Mouse (Mus musculus) frontal cortex, adult 2 months (tissue): Measurements from ENCODE around the gene Fdps. TPM values are rescaled to one million over a fixed set of nuclear protein-coding genes. Genes with fewer than 3 reads are reported as not detected.
A peak's percentile ranks its signal among the peaks of the same experiment; 100 is the strongest.

Experiments
- DNase-seq, 2 experiments: peaks; one replicate each; pipeline ENCODE4 v3.0.0; 2022; ENCODE audit warnings: low spot score in 1 of 2; ENCODE audit errors: extremely low spot score in 1 of 2
- polyA plus RNA-seq: library from polyadenylated mRNA; depleted of rRNA; stranded (reverse); fragments of >200 nt; gene quantifications from 2 replicates; pipeline ENCODE4 v1.2.3, GENCODE M21; 2012; rRNA removed

Fdps gene
- polyA plus RNA-seq = 97.5 and 98.5 TPM in 2 replicates

DNA sequence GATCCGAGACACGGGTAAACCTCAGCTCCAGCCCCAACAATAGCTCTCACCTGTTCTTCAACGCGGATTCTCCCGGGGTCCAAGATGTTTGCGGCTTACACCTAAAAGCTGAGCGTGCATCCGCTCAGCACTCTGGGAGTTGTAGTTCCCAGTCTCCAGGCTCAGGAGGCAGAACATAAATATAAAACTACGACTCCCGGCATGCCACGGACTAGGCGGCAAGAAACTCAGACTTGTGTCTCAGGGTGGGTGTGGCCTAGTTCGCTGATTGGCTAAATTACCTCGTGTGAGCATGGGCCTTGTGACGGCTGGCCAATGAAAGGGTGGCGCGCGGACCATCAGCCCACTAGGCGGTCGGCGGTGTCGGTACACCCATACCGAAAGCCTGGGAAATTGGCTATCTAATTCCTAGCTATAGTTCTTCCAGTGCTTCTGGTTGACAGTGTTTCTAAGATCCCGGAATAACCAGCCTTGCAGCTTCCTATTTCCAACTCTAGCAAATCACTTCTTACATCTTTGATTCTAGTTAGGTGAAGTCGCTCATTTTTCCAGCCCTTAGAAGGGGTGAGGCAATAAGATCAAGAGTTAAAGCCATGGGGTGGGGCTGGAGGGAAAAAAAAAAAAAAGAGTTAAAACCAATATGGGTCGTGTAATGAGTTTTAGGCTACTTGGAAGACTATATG is at the start of gene Fdps:
TSS of gene Fdps (minus strand) at position 148 of the 683 bp plus-strand sequence.
- peak; percentile 98 to 99 for DNase-seq

DNA sequence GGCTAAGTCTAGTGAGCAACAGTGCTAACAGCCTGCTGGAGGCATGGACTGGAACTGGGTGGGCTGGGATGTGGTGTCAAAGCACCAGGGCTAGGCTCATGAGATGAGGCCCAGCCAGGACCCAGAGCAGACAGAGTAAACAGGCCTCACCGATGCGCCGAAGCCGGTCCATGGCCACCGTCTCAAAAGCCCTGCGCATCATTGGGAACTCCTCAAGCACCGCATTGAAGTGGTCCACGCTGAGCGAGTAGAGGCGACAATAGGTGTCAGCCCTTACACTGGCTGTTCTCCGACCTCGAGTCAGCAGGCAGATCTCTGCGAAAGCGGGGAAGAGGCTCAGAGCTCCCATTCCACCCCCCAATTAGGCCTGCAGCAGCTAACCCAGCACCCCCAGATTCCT is 46.8 kb upstream of the Fdps start:
- no peak for DNase-seq

DNA sequence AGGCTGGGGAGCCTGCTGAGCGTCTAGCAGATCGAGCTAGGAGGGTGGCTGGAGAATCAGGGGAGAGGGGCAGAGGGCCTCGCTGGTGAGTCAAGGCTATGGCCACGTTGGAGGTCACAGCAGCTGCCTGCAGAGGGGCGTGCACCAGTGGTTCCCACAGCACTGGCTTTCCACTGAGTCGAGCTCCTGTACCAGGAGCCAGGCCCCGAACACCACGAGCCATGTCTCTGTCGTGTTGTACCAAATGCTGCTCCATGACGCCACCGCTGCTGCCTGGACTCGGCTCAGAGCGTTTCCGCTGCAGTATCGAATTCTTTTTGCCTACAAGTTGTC is 46.2 kb upstream of the Fdps start:
- no peak for DNase-seq

DNA sequence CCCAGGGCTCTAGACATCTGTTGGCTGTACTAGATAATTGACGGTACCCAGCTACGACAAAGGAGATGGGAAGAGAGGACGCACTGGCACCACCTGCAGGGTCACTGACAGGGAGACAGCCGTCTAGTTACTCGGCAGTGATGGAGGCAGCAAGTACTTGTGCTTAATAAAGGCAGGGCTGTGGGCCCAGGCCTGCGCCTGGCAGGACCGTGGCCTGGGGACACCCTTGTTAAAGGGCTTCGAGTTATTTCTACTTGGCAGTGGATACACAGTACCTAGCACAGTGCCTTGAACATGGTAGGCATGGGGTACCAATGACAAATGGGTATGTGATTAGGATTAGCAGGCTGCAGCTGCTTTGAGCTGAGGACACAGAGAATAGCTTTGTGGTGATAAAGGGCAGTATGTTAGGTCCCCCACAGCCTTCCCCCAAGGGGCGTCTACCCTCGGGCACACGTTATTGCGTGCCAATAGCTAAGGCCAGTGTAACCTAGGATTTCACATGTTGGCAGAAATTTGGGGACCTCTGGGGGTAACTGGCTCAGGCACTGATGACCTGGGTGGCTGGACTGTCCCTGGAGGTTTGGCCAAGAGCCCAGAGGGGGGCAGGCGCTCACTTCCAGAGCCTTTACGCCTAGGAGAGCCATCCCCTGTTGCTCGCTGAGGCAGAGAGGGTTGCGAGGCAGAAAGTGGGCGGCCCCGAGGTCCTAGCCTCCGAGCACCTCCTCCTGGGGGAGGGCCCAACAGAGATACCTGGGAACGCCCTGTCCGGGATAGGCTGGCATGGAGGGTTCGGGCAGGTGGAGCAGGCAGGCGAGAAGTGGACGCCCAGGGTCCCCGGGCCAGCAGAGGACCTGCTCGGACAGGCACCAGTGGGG is 45.6 kb upstream of the Fdps start:
- DNase-seq = no peak

DNA sequence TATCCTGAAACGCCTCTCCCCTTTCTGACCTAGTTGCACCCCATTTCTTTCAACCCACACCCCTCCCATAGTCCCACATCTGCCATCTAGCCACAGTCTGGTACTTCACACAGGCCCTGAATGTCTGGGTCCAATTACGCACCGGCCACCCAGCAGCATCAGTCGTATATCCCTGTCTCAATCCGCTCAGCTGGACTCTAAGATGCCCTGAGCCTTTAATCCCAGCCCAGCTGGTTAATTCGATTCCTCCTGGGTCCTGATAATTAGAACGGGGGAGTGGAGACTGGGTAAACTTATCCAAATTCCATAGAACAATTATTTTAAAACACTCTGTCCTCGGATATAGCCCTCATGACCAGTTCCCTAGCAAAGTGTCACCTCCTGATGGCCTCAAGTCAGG is 43.8 kb upstream of the Fdps start:
- DNase-seq = no peak

DNA sequence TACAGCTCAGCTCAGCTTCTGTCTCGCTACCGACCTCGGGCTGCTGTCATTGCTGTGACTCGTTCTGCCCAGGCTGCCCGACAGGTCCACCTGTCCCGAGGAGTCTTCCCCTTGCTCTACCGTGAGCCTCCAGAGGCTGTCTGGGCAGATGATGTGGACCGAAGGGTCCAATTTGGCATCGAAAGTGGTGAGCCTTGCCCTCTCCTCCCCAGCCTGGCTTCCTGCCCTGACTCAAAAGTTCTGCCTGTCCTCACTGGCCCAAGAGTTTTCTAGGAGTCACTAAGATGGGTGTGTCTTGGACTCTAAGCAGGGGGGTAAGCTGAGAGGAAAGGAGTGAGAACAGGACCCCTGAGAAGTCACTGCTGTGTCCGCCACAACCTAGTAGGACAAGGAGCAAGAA is 43.1 kb upstream of the Fdps start:
- no peak for DNase-seq

DNA sequence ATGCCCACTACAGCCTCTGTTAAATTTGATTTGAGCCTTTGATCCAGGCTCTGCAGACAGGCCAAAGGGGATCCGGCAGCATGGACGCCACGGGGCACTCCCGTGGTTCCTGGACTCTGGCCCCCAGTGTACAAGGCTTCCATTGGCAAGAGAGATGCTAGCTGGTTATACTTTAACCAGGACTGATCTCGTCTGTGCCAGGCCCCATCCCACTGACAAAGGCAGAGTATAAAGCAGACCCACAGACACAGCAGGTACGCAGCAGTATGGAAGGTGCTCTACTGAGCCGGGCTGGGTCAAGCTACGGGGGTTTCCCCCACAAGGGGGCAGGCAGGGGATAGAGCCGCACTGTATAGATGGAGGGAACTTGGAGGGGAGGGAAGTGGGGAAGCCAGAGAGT is 34.6 kb upstream of the Fdps start:
- no peak for DNase-seq

DNA sequence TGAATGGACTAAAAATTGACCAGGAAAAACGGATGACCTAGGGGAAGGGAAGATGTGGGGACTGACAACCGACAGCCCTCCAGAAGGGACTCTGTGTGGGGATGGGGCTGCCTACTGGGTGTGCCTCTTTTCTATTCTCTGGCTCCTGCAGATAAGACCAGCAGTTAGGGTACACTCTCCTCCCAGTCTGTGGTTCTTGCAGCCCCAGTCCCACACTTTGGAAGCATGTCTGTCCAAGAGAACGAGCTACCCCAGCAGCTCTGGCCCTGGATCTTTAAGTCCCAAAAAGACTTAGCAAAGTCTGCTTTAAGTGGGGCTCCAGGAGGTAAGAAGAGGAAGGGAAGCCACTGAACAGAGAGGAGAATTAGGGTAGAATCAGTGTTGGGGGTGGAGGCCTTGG is 34.2 kb upstream of the Fdps start, which contains the start of gene Pklr:
TSS of gene Pklr (plus strand) at position 185 of the 400 bp plus-strand sequence.
- DNase-seq = no peak

DNA sequence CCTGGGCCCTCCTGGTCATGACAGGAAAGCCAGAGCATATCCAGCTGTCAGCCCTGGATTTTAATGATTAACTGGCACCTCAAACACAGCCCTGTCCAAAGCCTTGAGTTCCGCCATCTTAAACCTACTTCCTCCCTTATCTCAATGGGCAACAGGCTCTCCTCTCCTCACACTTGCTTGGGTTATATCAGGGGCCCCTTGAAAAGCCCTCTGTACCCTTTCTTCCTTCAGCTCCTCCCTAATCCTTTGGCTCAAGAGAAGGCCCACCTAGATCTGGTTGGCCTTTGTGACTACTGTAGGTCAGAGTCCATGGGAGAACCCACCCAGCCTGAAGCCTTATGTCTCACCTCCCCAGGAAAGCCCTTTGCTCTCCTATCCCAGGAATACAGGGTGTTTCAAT is 32.0 kb upstream of the Fdps start:
- DNase-seq = no peak

DNA sequence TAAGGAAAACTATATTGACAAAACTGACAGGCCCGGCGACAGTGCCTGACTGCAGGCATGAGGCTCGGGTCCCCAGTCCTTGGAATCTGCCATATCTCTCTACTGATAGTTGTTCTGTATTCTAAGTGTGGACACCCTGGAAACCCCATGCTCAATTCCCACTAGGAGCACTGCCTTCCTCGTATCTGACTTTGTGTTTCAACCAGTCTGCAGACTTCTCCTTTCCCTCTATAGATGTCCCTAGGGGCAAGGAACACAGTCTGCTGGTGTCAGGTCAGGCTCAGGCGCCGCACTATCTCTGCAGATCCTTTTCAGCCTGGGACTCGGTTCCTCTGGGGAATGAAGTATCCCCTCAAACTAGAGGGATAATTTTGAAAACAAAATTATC is 31.3 kb upstream of the Fdps start:
- no peak for DNase-seq

DNA sequence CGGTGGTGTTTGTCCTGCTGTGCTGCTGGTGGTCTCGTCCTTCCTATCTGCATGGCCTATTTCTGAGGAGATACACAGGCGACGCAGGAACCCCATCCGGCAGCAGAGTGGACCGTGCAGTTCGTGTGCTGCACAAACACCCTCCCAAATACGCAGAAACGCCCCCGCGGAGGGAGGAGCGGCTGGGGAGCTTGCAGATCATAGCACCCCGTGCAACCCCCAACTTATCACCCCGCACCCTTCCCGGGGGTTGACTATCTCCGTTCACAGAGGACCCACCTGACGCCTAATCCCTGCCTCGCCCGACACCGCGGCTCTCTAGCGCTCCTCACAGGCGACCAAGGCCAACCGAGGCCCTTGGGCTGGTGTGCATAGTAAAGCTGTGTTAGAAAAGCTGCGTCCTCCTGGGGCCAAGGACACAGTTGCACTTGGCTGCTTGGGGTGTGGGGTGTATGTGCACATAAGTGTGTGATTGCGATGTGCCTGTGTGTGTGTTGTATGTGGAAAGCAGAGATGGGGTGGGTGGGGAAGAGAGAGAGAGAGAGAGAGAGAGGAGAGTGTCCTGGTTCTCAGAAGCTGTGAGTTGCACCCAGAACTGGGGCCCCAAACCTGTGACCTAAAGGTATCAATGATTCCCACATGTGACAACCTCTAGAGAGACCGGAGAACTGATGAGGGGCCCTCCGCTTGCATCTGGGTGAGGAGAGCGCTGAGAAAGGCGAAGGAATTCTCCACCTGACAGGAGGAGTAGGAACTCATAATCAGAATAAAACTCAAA is 30.7 kb upstream of the Fdps start:
- peak in 1 of 2 experiments; percentile 53 for DNase-seq

DNA sequence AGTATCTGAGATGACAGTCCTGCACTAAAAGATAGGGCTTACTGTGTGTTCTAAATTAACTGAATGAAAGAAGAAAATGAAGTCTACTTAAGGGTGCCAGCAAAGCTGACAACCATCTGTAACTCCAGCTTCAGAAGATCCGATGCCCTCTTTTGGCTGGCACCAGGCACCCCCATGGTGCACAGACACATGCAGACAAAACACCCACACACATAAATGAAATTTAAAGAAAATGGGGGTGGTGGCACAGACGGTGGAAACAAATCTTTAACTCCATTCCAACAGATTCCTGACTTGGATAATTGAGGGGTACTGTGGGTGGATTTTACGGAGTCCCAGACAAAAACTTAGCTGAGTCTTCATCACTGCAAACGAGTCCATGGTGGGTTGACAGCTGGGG is 30.1 kb upstream of the Fdps start:
- peak; percentile 74 to 76 for DNase-seq

DNA sequence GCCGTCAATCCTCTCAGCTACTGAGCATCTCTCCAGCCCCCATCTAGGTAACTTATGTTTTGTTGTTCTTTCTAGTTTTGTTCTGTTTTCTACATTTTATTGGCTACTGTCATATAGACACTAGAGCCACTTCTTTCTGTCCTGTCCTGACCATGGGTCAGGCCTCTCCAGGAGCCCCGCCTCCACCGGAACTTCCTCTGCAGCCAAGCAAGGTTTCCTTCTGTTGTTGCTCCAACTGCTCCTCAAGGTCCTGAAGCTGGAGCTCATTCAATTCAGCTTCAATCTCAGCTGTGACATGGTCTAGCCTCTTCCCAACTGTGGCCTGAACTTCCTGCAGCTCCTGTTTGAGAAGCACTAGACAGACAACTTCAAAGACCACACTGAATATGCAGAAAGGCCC is 28.1 kb upstream of the Fdps start:
- no peak for DNase-seq

DNA sequence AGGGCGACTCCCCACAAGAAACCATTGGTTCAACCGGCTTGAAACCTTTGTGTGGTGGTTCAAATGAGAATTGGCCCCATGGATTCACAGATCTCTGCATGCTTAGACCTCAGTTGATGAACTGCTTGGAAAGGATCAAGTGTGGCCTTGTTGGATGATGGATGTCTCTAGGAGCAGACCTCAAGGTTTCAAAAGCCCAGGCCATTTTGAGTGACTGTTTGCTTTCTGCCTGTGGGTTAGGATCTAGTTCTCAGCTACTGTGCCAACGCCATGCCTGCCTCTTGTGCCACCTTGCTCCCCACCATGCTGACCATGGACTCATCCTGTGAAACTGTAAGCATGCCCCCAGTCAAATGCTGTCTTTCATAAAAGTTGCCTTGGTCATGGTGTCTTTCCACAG is 24.2 kb upstream of the Fdps start:
- DNase-seq = no peak

DNA sequence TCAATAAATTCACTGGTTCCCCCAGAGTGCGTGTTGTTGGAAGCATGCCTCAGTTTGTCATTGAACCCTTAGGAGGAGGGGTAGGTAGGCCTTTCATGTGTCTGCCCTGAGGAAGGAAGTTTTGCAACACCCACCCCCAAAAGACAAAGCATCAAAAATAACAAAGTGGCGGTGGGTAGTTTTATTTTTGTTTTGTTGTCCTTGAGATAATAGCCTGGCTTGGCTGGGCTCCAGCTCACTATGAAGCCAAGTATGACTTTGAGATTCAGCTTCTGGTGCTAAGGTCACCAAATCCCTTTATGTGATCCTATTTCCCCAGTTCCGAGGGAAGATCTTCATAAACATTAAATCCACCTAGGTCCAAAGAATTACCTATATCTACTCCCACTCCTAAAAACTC is 22.5 kb upstream of the Fdps start:
- no peak for DNase-seq

DNA sequence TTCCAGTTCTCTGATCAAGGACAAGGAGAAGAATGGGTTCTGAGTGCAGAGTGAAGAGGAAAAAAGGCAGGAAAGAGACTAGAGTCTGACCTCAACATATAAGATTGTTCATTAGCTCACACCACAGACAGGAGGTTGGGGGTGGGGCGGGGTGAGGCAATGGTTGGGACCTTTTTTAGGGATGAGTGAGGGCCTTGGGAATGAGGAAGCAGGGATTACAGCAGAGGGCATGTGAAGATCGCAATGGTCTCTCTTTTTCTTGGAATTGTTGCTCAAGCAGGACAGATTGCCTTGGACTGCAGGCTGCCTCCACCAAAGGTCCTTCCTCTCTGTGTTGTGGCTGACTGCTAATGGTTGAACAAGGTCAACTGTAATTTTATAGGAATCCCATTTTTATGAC is 21.6 kb upstream of the Fdps start:
- DNase-seq = no peak

DNA sequence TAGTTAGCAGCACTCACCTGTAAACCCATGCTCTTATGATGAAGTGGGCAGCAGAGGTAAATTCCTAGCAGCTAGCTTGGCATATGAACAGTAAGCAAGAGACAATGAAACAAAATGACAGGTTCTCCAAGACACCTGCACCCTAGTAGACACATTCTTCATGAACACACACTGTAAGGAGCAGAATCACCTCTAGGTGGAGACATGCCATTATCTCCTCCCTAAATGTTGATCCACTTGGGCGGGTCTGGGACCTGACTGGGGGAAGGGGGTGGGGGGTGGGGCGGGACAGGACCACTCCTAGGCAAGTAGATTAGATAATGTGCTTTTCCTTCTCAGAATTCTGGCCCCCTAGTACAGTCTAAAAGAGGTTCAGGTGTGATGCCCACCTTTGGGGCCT is 13.8 kb upstream of the Fdps start:
- DNase-seq = peak in 1 of 2 experiments; percentile 69

DNA sequence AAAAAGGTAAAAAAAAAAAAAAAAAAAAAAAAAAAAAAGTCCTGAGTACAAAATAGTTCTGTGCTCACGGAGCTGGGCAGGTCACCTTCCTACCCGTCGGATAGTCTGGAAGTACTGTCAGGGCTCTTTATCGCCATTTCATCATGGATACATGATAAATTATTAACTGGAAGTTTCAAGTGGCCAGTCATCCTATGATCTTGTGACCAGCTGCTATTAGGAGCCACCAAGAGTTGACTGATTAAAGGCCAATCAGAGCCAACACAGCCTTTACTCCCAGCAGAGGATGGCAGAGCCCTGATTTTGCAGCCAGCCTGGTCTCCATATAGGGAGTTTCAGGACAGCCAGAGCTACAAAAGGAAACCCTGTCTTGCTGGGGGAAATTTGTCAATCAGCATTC is 11.3 kb upstream of the Fdps start:
- DNase-seq = no peak

DNA sequence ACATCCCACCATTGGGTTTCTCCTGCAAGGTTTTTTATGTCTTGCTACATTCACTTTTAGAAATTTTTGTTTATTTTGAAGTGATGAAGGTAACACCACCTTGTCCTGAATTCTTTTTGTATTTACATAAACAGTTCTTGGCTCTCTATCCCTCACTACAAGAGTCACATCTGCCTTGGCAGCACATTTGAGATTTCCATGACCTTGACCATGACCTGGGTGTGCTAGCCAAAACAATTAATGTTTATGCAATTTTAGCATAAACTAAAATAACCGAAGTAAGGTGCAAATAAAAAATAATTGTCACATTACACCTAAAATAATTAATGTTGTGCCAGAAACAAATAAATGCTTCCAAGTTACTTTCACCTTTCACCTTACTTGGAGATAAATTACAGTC is 6.4 kb upstream of the Fdps start:
- no peak for DNase-seq

DNA sequence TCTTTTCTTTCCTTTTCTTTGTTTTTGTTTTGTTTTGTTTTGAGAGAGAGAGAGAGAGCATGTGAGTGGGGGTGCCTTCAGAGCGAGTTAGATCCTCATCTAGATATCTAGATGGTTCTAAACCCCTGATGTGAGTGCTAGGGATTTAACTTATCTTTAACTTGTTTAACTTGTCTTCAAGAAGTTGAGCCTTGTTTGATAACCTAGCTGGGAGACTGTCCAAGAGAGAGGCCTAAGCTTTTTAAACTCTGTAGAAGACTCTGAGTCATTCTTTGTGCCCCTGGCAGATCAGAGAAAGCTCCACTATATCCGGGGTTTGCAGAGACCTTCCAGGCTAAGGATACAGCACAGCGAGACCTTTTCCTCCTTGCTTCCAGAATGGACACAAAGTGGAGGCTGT is 5.8 kb upstream of the Fdps start:
- DNase-seq = no peak

DNA sequence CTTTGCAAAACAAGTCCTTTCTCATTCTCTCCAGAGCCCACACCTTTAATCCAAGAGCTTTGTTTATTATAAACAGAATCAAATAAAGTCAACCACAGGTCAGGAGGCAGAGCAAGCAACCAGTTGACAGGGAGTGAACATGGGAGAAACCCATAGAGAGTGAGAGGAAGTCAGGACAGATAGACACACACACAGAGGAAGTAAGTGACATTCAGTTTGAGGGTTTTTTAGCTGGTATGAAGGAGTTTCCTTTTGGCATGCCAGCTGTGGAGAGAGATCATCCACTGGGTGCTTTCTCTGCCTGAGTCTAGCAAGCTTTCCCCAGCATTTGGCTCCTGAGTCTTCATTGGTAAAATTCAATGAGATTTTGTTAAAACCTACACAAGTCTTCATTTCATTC is 5.1 kb upstream of the Fdps start:
- no peak for DNase-seq

DNA sequence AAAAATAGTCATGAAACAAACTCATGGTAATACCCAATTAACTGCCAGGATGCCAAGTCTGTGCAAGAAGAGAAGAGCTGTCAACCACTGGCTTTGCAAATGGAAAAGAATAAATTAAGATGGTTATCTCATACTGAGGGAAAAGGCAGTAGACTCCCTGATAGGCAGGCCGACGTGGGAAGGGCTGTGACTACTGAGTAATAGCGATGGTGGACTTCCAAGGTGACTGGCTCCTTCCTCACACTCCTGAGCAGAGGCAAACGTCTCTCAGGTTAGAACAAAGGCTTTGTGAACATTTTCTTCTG is 1.5 kb upstream of the Fdps start:
- no peak for DNase-seq
